Mouse (Mus musculus) megakaryocyte-erythroid progenitor cell, adult 5-6 weeks (primary cell): Measurements from ENCODE around the gene Il1a. TPM values are rescaled to one million over a fixed set of nuclear protein-coding genes. Genes with fewer than 3 reads are reported as not detected.

Experiments used
- ATAC-seq: replicated peaks from 2 replicates; pipeline ENCODE4 v1.8.0; 2016; ENCODE audit warnings: mild to moderate bottlenecking, inconsistent platforms; ENCODE audit not compliant: severe bottlenecking, poor library complexity, low FRiP score, low TSS enrichment
- total RNA-seq, 2 experiments: library from RNA; stranded (forward) in 1 of 2; stranded (reverse) in 1 of 2; fragments of 200-1000, 215-1000 nt in 1 of 2; fragments of >200 nt in 1 of 2; fragmentation: Nextera tagmentation in 1 of 2; gene quantifications; 2 replicates each; pipeline ENCODE4 v1.2.3; 2014 to 2017

Il1a gene
- total RNA-seq (2014; fragmentation: Nextera tagmentation) (not detected in 2 replicates), total RNA-seq (2017) (not detected in 2 replicates)

DNA sequence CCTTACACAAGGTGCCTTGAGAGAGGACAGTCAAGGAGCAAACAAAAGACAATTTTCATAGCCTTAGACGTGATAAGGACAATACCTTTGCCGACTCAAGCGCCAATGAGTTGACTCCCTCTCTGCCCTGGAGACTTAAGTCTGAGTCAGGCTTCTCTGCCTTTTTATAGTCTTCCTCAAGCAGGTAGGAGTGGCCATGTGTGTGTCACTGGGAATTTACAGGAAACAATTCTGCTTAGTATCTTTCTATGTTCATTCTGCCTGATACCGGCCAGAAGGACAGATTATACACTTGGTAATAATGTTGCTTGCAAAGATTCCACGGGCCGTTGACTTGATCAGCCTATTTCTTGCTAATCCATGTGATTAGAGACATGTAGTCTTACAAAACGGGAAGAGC lies at the start of gene Il1a:
Il1a (minus strand) TSS at position 137 of the 400 bp plus-strand sequence.
- ATAC-seq: no peak

- ATAC-seq: peak; percentile 37
Measured at GRCm38 (mm10) chr2:129338138-129338621, 28.4 kb upstream of the Il1a start.

DNA sequence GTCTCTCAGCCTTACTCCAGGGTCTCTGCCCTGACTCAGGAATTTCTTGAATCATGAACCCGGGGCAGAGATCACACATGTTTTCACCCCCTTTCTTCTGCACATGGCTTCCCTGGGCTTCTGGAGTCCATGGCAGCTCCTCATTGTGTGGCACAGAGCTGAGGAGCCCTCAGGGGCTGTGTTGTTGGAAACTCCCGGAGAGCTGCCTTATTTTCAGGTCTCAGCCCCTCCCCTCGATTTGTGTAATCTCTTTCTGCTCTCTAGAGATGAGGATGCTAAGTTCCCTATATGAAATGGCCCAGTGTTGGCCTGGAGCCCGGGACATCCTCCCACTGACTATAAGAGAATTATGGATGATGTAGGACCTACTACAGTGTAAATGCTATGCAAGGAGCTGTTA lies 23.7 kb upstream of the Il1a start:
- no peak for ATAC-seq

DNA sequence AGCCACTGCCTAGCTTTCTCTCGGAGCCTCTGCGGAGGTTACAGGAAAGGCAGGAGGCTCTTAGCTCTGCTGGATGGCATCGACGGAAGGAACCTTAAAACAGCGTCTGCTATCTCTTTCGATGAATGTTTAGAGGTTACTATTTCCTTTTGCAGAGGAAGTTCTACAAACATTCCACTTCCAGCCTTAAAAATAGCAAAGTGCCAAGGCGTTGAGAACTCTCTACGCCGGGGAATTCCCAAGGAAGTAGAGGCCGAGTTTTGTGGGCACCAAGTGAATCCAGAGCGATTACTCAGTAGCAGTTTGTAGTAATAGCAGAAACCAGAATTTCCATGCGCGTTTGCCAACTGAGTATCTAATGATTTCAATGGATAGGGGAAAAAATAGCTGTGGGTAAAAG lies 20.8 kb upstream of the Il1a start:
- ATAC-seq: no peak

DNA sequence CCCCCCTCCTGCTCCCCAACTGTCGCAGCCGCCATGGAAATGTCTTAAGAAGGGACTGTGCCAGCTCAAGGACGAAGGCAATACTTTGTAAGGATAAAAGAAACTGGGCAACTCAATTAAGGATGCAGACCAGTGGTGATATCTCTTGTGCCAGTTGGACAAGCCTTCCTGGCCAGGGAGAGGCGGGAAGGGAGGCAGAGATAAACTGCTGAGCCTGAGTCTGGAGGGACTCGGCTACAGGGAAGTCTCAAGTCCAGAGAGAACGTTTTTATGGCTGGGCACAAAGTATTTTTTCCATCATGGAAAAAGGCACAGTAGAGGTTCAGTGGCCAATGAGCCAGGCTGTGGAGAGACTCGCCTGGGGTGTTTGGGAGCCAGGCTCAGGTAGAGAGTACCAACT lies 20.3 kb upstream of the Il1a start:
- ATAC-seq: peak; percentile 58

- ATAC-seq: no peak
Measured at GRCm38 (mm10) chr2:129328238-129328637, 18.5 kb upstream of the Il1a start.

- no peak for ATAC-seq
Measured at GRCm38 (mm10) chr2:129324216-129324615, 14.4 kb upstream of the Il1a start.

DNA sequence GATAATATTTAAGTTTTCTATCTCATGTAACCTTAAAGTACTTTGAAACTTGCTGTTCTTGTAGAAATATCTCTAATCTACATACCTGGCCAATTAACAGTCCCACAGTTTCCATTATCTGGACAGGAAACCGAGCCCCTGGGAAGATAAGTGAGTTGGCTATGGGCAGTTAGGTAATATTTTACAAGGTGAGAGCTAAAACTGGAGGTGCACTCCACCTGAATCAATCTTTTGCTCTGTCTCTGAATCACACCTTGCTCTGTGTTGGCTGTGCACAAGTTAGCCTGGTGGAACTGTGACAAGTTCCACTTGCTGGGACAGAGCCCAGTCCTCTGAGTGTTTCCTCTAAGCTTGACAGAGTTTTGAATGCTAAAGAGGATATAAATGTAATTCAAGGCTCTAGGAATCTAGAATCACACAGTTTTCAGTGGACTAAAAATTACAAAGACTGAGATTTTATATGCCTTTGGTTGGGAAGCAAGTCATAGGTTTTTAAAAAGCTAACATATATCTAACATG lies 12.4 kb upstream of the Il1a start:
- ATAC-seq: no peak

DNA sequence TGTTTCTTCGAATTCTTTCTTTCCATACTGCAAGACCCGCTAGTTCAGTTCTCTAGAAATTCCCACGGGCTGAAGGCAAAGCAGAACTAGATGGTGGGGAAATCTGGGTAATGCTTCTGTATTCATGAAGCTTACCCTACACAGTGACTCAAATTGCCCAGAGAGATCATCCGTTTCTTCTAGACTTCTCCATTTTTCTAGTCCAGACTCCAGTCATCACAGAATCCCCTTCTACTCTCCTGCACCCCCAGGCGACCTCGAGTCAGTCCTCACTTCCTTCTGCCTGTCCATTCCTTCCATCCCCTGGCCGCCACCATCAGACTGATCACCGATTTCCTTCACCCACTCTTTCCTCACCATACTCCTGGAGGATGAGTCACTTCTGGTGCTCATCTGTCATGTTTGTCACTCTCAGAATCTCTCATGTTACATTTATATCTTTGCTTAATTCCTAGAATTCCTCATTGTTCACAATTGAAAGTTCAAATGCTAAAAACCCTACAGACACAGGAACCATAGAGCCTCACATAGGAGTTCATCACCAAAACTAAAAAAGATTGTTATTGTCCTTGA lies 10.3 kb upstream of the Il1a start:
- ATAC-seq: no peak

- no peak for ATAC-seq
Measured at GRCm38 (mm10) chr2:129315831-129316230, 6.1 kb upstream of the Il1a start.

DNA sequence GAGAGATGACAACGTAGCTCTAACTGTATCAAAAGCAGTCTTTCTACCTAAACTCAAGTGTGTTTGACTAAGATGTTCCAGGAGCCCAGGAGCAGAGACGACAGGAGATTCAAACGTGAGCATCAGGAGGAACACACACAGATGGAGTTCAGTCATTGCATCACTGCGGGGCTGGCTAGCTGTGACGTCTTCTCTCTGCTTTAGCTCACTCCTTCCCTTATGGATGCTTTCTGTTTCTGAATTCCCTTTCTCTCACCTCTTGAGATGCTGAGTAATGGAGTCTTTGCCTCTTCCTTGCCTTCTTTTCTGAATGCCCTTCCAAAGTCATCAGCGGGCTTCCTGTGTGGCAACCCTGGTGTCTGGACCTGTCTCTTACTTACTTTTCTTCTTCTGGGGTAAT lies 5.1 kb upstream of the Il1a start:
- no peak for ATAC-seq

GRCm38 (mm10) chr2:129313934-129314333 lies 4.2 kb upstream of the Il1a start:
- ATAC-seq: no peak

GRCm38 (mm10) chr2:129306020-129306419 lies 3.8 kb downstream of the Il1a start:
- ATAC-seq: no peak

DNA sequence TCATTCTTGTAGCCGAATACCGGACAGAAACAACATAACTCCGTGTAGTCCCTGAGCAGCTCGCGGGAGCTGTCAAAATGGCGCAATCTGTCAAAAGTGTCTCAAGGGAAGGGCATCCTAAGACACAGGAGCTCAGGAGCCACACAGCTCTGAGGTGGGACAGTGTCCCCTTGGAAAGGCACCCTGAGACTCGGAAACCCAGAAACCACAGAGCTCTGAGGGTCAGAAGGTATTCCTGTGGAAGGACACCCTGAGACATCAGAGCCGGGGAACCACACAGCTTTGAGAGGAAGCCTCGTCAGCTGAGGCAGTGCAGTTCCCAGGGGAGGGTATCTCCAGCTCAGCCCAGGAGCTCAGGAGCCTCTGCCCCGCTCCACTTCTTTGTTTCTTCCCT lies 12.2 kb downstream of the Il1a start:
- ATAC-seq: peak; percentile 44

- peak; percentile 96 for ATAC-seq
Measured at GRCm38 (mm10) chr2:129296671-129297588, 12.8 kb downstream of the Il1a start, which contains the start of gene Ckap2l. Ckap2l (minus strand) TSS chr2:129297212.

DNA sequence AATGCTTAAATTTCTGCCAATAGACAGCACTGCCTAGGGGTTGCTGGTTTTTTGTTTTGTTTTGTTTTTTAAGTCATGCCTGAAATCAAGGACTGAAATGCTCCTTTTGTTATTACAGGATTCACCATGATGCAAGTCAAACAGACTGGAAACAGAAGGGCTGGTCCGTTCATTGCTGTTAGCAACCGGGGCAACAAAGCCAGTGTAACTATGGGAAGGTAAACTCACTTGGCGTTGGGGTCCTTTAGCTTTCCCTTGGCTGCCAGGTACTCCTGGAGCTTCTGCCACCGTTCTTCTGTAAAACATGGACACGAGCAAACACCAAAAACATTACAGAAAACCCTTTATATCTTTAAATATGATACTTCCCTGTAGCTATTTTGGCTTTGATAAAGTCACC lies 13.7 kb downstream of the Il1a start:
- no peak for ATAC-seq

DNA sequence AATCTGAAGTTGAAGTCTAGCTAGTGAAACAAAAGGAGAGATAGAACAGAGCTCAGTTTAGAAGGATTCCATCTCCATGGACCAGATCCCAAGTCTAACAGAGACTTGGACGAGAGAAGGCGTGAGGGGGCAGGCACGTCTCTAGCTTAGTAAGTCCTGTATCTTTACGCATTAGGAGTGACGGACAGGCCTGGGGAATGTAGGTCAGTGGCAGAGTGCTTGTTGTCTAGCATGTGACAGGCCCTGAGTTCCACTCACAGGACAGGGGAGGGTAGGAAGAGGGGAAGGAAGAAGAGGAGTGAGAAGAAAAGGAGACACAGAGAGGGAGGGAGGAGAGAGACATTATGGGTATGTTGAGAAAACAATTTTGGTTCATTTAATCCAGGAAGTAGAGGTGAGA lies 14.7 kb downstream of the Il1a start:
- no peak for ATAC-seq

GRCm38 (mm10) chr2:129273823-129274222 lies 35.9 kb downstream of the Il1a start:
- ATAC-seq: no peak

DNA sequence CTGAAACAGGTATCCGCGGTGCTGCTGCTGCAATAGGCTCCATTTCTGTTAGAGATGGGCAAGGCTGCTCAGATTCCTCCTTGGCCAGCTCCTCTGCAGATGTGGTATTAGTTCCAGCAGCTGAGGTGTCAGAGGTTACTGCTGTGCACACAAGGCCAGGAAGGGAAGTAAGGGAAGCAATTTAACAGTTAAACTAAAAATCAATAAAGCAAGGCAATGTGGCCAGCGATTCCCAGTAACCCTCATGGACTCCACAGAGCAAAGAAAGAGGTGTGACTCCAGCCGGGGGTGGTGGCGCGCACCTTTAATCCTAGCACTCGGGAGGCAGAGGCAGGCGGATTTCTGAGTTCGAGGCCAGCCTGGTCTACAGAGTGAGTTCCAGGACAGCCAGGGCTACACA lies 39.2 kb downstream of the Il1a start:
- no peak for ATAC-seq

GRCm38 (mm10) chr2:129269986-129270385 lies 39.8 kb downstream of the Il1a start:
- no peak for ATAC-seq
